Mouse (Mus musculus) ES-Bruce4 (cell line): ENCODE results near the gene Sema5a. TPM values are rescaled to one million over a fixed set of nuclear protein-coding genes. Genes with fewer than 3 reads are reported as not detected.

Experiments used
- H3K27ac ChIP-seq: 2 replicates; pipeline ENCODE4 v1.5.1; 2012; ENCODE audit warnings: low read length, inconsistent platforms; ENCODE audit not compliant: insufficient read depth
- H3K27me3 ChIP-seq: 2 replicates; pipeline ENCODE4 v1.6.1; 2012; ENCODE audit warnings: mild to moderate bottlenecking, low read length, inconsistent platforms; ENCODE audit not compliant: control insufficient read depth, poor library complexity, insufficient read depth, severe bottlenecking
- H3K36me3 ChIP-seq: 2 replicates; pipeline ENCODE4 v1.6.1; 2012; ENCODE audit warnings: inconsistent platforms, mild to moderate bottlenecking, low read length, moderate library complexity; ENCODE audit not compliant: control insufficient read depth, poor library complexity, insufficient read depth, severe bottlenecking
- H3K4me1 ChIP-seq: one replicate; pipeline ENCODE4 v1.8.1; 2011; ENCODE audit warnings: low read length; ENCODE audit not compliant: control insufficient read depth, insufficient read depth
- H3K4me3 ChIP-seq: 2 replicates; pipeline ENCODE4 v1.5.1; 2011; ENCODE audit warnings: low read depth, mild to moderate bottlenecking, low read length
- H3K9ac ChIP-seq: 2 replicates; pipeline ENCODE4 v1.6.1; 2012; ENCODE audit warnings: low read depth, mild to moderate bottlenecking, inconsistent platforms; ENCODE audit not compliant: poor library complexity, severe bottlenecking
- H3K9me3 ChIP-seq: replicated peaks from 2 replicates; pipeline ENCODE4 v1.6.1; 2012; ENCODE audit warnings: mild to moderate bottlenecking, low read length, inconsistent platforms; ENCODE audit not compliant: control insufficient read depth, poor library complexity, insufficient read depth, severe bottlenecking
- CTCF ChIP-seq: IDR thresholded peaks from one replicate; pipeline ENCODE4 v1.8.1; 2011; ENCODE audit warnings: low read depth, low read length
- EP300 ChIP-seq: IDR thresholded peaks from 2 replicates; pipeline ENCODE4 v1.6.1; 2011; ENCODE audit warnings: low read depth, low read length; ENCODE audit not compliant: insufficient read depth
- POLR2A ChIP-seq: IDR thresholded peaks from one replicate; pipeline ENCODE4 v1.8.1; 2011; ENCODE audit warnings: low read length; ENCODE audit not compliant: insufficient read depth
- polyA plus RNA-seq: library from polyadenylated mRNA; stranded (reverse); fragments of >200 nt; gene quantifications from 2 replicates; pipeline ENCODE4 v1.2.4, GENCODE M21; 2011; ENCODE audit warnings: low read depth; ENCODE audit not compliant: missing spikeins, insufficient read depth, insufficient read length

Gene Sema5a
- polyA plus RNA-seq, 1 experiment, result 2.8 TPM

- H3K27me3 ChIP-seq, result no peaks in the 10 kb centered on the region; the same call in 1 of the 2 replicates
- H3K36me3 ChIP-seq, result no peaks in the 10 kb centered on the region
- TF ChIP-seq EP300 (no peak), POLR2A (no peak), CTCF (no peak)
- no peak overlapping the region for H3K4me3 ChIP-seq
- no peak overlapping the region for H3K27ac ChIP-seq
- no peaks in the 10 kb centered on the region for H3K4me1 ChIP-seq
- no peak overlapping the region for H3K9ac ChIP-seq
- H3K9me3 ChIP-seq, result no peaks in the 10 kb centered on the region
These were observed 323.7 kb downstream of the Sema5a start for GRCm38 (mm10) chr15:32568181-32568857.

- Histone ChIP-seq H3K36me3 (no peaks in the 10 kb centered on the region), H3K4me1 (no peaks in the 10 kb centered on the region), H3K9ac (no peak overlapping the region), H3K9me3 (no peaks in the 10 kb centered on the region), H3K27ac (no peak overlapping the region), H3K27me3 (no peaks in the 10 kb centered on the region; the same call in 1 of the 2 replicates), H3K4me3 (no peak overlapping the region)
- no peak for TF ChIP-seq CTCF
- TF ChIP-seq POLR2A, result no peak
- no peak for TF ChIP-seq EP300
These were observed 324.3 kb downstream of the Sema5a start for GRCm38 (mm10) chr15:32568858-32569387.

- Histone ChIP-seq H3K27me3 (no peaks in the 10 kb centered on the region; the same call in 1 of the 2 replicates), H3K4me1 (no peaks in the 10 kb centered on the region), H3K4me3 (no peak overlapping the region), H3K9ac (no peak overlapping the region), H3K27ac (no peak overlapping the region), H3K9me3 (no peaks in the 10 kb centered on the region), H3K36me3 (no peaks in the 10 kb centered on the region)
- TF ChIP-seq POLR2A (no peak), EP300 (no peak), CTCF (no peak)
These were observed 329.7 kb downstream of the Sema5a start for GRCm38 (mm10) chr15:32574327-32574726.

- H3K9me3 ChIP-seq, result no peaks in the 10 kb centered on the region
- no peak overlapping the region for H3K27ac ChIP-seq
- TF ChIP-seq CTCF (no peak), EP300 (no peak), POLR2A (no peak)
- no peak overlapping the region for H3K9ac ChIP-seq
- no peaks in the 10 kb centered on the region; the same call in 1 of the 2 replicates for H3K27me3 ChIP-seq
- no peak overlapping the region for H3K4me3 ChIP-seq
- no peaks in the 10 kb centered on the region for H3K4me1 ChIP-seq
- no peaks in the 10 kb centered on the region for H3K36me3 ChIP-seq
These were observed 330.6 kb downstream of the Sema5a start for GRCm38 (mm10) chr15:32575212-32575611.

- TF ChIP-seq EP300 (no peak), POLR2A (no peak), CTCF (no peak)
- Histone ChIP-seq H3K27ac (no peak overlapping the region), H3K9me3 (no peaks in the 10 kb centered on the region), H3K9ac (no peak overlapping the region), H3K4me1 (no peaks in the 10 kb centered on the region), H3K36me3 (no peaks in the 10 kb centered on the region), H3K27me3 (no peaks in the 10 kb centered on the region), H3K4me3 (no peak overlapping the region)
These were observed 334.7 kb downstream of the Sema5a start for GRCm38 (mm10) chr15:32579351-32579750.

GRCm38 (mm10) chr15:32590641-32591040 lies 346.0 kb downstream of the Sema5a start:
- Histone ChIP-seq H3K9ac (no peak overlapping the region), H3K27ac (no peak overlapping the region), H3K27me3 (no peaks in the 10 kb centered on the region), H3K9me3 (no peaks in the 10 kb centered on the region), H3K4me3 (no peak overlapping the region), H3K36me3 (no peaks in the 10 kb centered on the region), H3K4me1 (no peaks in the 10 kb centered on the region)
- TF ChIP-seq EP300 (no peak), CTCF (no peak), POLR2A (no peak)
